Mouse (Mus musculus) midbrain, embryonic 11.5 days (tissue): ENCODE results near the gene Spo11. TPM values are rescaled to one million over a fixed set of nuclear protein-coding genes. Genes with fewer than 3 reads are reported as not detected.

Experiments
- ATAC-seq: fragments of 200-750 bp; cut with Nextera tagmentation; 2 replicates; pipeline ENCODE4 v1.8.0; 2017; ENCODE audit warnings: moderate TSS enrichment, moderate library complexity; ENCODE audit not compliant: low FRiP score
- DNase-seq: peaks from one replicate; pipeline ENCODE4 v3.0.0; 2015; ENCODE audit warnings: low spot score; ENCODE audit errors: missing footprints
- H3K27ac ChIP-seq: fragments of 300-500 bp; sonication (generic); 2 replicates; pipeline ENCODE4 v1.5.1; 2014; ENCODE audit warnings: low read depth, low read length
- H3K27me3 ChIP-seq: fragments of 300-500 bp; sonication (generic); 2 replicates; pipeline ENCODE4 v1.6.1; 2014; ENCODE audit warnings: mild to moderate bottlenecking, low read length, moderate library complexity, mixed read lengths; ENCODE audit not compliant: control insufficient read depth, insufficient read depth
- H3K36me3 ChIP-seq: fragments of 300-500 bp; sonication (generic); 2 replicates; pipeline ENCODE4 v1.6.1; 2014; ENCODE audit warnings: mild to moderate bottlenecking, low read length, moderate library complexity, mixed read lengths; ENCODE audit not compliant: control insufficient read depth, insufficient read depth
- H3K4me1 ChIP-seq: fragments of 300-500 bp; sonication (generic); 2 replicates; pipeline ENCODE4 v1.6.1; 2014; ENCODE audit warnings: low read length; ENCODE audit not compliant: control insufficient read depth, insufficient read depth
- H3K4me2 ChIP-seq: fragments of 300-500 bp; sonication (generic); 2 replicates; pipeline ENCODE4 v1.6.1; 2014; ENCODE audit warnings: mild to moderate bottlenecking, moderate library complexity
- H3K4me3 ChIP-seq: fragments of 300-500 bp; sonication (generic); 2 replicates; pipeline ENCODE4 v1.5.1; 2014; ENCODE audit warnings: low read depth, low read length
- H3K9ac ChIP-seq: fragments of 300-500 bp; sonication (generic); 2 replicates; pipeline ENCODE4 v1.6.1; 2014; ENCODE audit warnings: low read length
- H3K9me3 ChIP-seq: fragments of 300-500 bp; sonication (generic); 2 replicates; pipeline ENCODE4 v1.6.1; 2016; ENCODE audit warnings: low read length; ENCODE audit not compliant: control insufficient read depth
- WGBS: fragments of 180-500 bp; shearing (Covaris S2); extraction: QIAGEN DNeasy Blood & Tissue Kit; methylation state at CpG from one replicate; pipeline ENCODE4 v1.1.7; 2014; 5-methylcytosine and 5-hydroxymethylcytosine counted together
- polyA plus RNA-seq: library from polyadenylated mRNA; unstranded; fragments of >200 nt; fragmentation: Nextera tagmentation; extraction: Ambion mirVana; gene quantifications from 2 replicates; pipeline ENCODE4 v1.2.1, GENCODE M21; 2014

The Spo11 gene
- polyA plus RNA-seq, 1 experiment from 2014 or later, result 0.26 TPM

GRCm38 (mm10) chr2:172973806-172974565 is 3.5 kb upstream of the Spo11 start:
- ATAC-seq, result no peak
- Histone ChIP-seq H3K4me2 (no peak overlapping the region), H3K36me3 (no peaks in the 10 kb centered on the region), H3K4me1 (peaks cover 8% of the 10 kb centered on the region), H3K4me3 (no peak overlapping the region), H3K9me3 (no peaks in the 10 kb centered on the region), H3K9ac (no peak overlapping the region), H3K27ac (no peak overlapping the region), H3K27me3 (no peaks in the 10 kb centered on the region)
- DNase-seq, result no peak
- WGBS, result 22% methylated on average over 7 of the region's 7 CpGs

GRCm38 (mm10) chr2:172974701-172975100 is 2.8 kb upstream of the Spo11 start:
- ATAC-seq (no peak), DNase-seq (no peak)
- Histone ChIP-seq H3K9me3 (no peaks in the 10 kb centered on the region), H3K4me3 (no peak overlapping the region), H3K27me3 (no peaks in the 10 kb centered on the region), H3K4me1 (peaks cover 8% of the 10 kb centered on the region), H3K4me2 (no peak overlapping the region), H3K36me3 (no peaks in the 10 kb centered on the region), H3K9ac (no peak overlapping the region), H3K27ac (no peak overlapping the region)
- WGBS, result 42% methylated on average over 7 of the region's 7 CpGs

- 81% methylated on average over 6 of the region's 6 CpGs for WGBS
- Histone ChIP-seq H3K9ac (no peak overlapping the region), H3K4me2 (no peak overlapping the region), H3K36me3 (no peaks in the 10 kb centered on the region), H3K27ac (no peak overlapping the region), H3K27me3 (no peaks in the 10 kb centered on the region), H3K4me1 (peaks cover 8% of the 10 kb centered on the region), H3K4me3 (no peak overlapping the region), H3K9me3 (no peaks in the 10 kb centered on the region)
- ATAC-seq (no peak), DNase-seq (no peak)
Measured at GRCm38 (mm10) chr2:172975159-172975558, 2.3 kb upstream of the Spo11 start.

GRCm38 (mm10) chr2:172976661-172977238 is 750 bp upstream of the Spo11 start:
- ATAC-seq, result no peak
- DNase-seq, result no peak
- no peaks in the 10 kb centered on the region for H3K27me3 ChIP-seq
- H3K9ac ChIP-seq, result peak overlapping the region; percentile 40; the same call in 1 of the 2 replicates
- H3K4me1 ChIP-seq, result peaks cover 8% of the 10 kb centered on the region
- no peak overlapping the region; the same call in 1 of the 2 replicates for H3K4me2 ChIP-seq
- WGBS, result 28% methylated on average over 7 of the region's 7 CpGs
- no peak overlapping the region for H3K27ac ChIP-seq
- H3K4me3 ChIP-seq, result no peak overlapping the region
- H3K9me3 ChIP-seq, result no peaks in the 10 kb centered on the region
- no peaks in the 10 kb centered on the region for H3K36me3 ChIP-seq

- Histone ChIP-seq H3K9me3 (no peaks in the 10 kb centered on the region), H3K4me1 (peaks cover 8% of the 10 kb centered on the region)
Measured at GRCm38 (mm10) chr2:172978131-172978633, 682 bp downstream of the Spo11 start.

GRCm38 (mm10) chr2:172979666-172980345 is 2.3 kb downstream of the Spo11 start:
- Histone ChIP-seq H3K4me2 (no peak overlapping the region), H3K27ac (no peak overlapping the region), H3K9ac (no peak overlapping the region), H3K4me1 (peaks cover 8% of the 10 kb centered on the region), H3K27me3 (no peaks in the 10 kb centered on the region), H3K9me3 (no peaks in the 10 kb centered on the region), H3K36me3 (no peaks in the 10 kb centered on the region), H3K4me3 (no peak overlapping the region)
- DNase-seq (peak; percentile 31), ATAC-seq (no peak)
- WGBS, result 93% methylated on average over 36 of the region's 43 CpGs

More at GRCm38 (mm10) chr2:172978131-172978633, 682 bp downstream of the Spo11 start:
- Histone ChIP-seq H3K36me3 (no peaks in the 10 kb centered on the region), H3K27me3 (no peaks in the 10 kb centered on the region), H3K4me2 (no peak overlapping the region), H3K4me3 (no peak overlapping the region), H3K27ac (no peak overlapping the region), H3K9ac (no peak overlapping the region)
- ATAC-seq, result no peak
- DNase-seq, result no peak
- 44% methylated on average over 4 of the region's 4 CpGs for WGBS

GRCm38 (mm10) chr2:172982776-172983561 is 5.5 kb downstream of the Spo11 start:
- Histone ChIP-seq H3K27ac (no peak overlapping the region), H3K4me2 (no peak overlapping the region), H3K9ac (no peak overlapping the region), H3K4me1 (no peaks in the 10 kb centered on the region), H3K27me3 (no peaks in the 10 kb centered on the region), H3K9me3 (no peaks in the 10 kb centered on the region), H3K4me3 (no peak overlapping the region), H3K36me3 (no peaks in the 10 kb centered on the region)
- WGBS, result 82% methylated on average over 9 of the region's 9 CpGs
- ATAC-seq, result no peak
- DNase-seq, result peak; percentile 80

- no peak for DNase-seq
- H3K9me3 ChIP-seq, result no peaks in the 10 kb centered on the region
- WGBS, result 79% methylated on average over 6 of the region's 6 CpGs
- H3K36me3 ChIP-seq, result no peaks in the 10 kb centered on the region
- no peak for ATAC-seq
- H3K27ac ChIP-seq, result no peak overlapping the region
- no peak overlapping the region for H3K4me3 ChIP-seq
- H3K27me3 ChIP-seq, result no peaks in the 10 kb centered on the region; the same call in 1 of the 2 replicates
- no peaks in the 10 kb centered on the region for H3K4me1 ChIP-seq
- no peak overlapping the region for H3K4me2 ChIP-seq
- no peak overlapping the region for H3K9ac ChIP-seq
Measured at GRCm38 (mm10) chr2:172990161-172990560, 12.7 kb downstream of the Spo11 start.
